Mouse (Mus musculus) neural tube, embryonic 13.5 days (tissue): Measurements from ENCODE around the gene Ephb1. TPM values are rescaled to one million over a fixed set of nuclear protein-coding genes. Genes with fewer than 3 reads are reported as not detected.

Source experiments
- ATAC-seq: fragments of 200-750 bp; cut with Nextera tagmentation; 2 replicates; pipeline ENCODE4 v1.8.0; 2017; ENCODE audit warnings: low read depth, mild to moderate bottlenecking, moderate TSS enrichment, moderate library complexity
- H3K27ac ChIP-seq: fragments of 300-500 bp; sonication (generic); replicated peaks from 2 replicates; pipeline ENCODE4 v1.5.1; 2015; ENCODE audit warnings: moderate library complexity, mild to moderate bottlenecking, inconsistent platforms
- H3K27me3 ChIP-seq: fragments of 300-500 bp; sonication (generic); 2 replicates; pipeline ENCODE4 v1.6.1; 2015; ENCODE audit warnings: mild to moderate bottlenecking, inconsistent platforms
- H3K36me3 ChIP-seq: fragments of 300-500 bp; sonication (generic); 2 replicates; pipeline ENCODE4 v1.6.1; 2015; ENCODE audit warnings: mild to moderate bottlenecking, inconsistent platforms
- H3K4me1 ChIP-seq: fragments of 300-500 bp; sonication (generic); replicated peaks from 2 replicates; pipeline ENCODE4 v1.6.1; 2015; ENCODE audit warnings: inconsistent platforms
- H3K4me2 ChIP-seq: fragments of 300-500 bp; sonication (generic); 2 replicates; pipeline ENCODE4 v1.6.1; 2015; ENCODE audit warnings: inconsistent platforms, mild to moderate bottlenecking, moderate library complexity
- H3K4me3 ChIP-seq: fragments of 300-500 bp; sonication (generic); 2 replicates; pipeline ENCODE4 v1.5.1; 2015; ENCODE audit warnings: mild to moderate bottlenecking, inconsistent platforms
- H3K9ac ChIP-seq: fragments of 300-500 bp; sonication (generic); 2 replicates; pipeline ENCODE4 v1.6.1; 2015; ENCODE audit warnings: moderate library complexity, mild to moderate bottlenecking, inconsistent platforms
- H3K9me3 ChIP-seq: fragments of 300-500 bp; sonication (generic); 2 replicates; pipeline ENCODE4 v1.6.1; 2016; ENCODE audit warnings: inconsistent platforms
- WGBS: fragments of 180-500 bp; shearing (Covaris S2); methylation state at CpG from one replicate; pipeline ENCODE4 v1.1.7; 2015; 5-methylcytosine and 5-hydroxymethylcytosine counted together
- polyA plus RNA-seq: library from polyadenylated mRNA; unstranded; fragments of >200 nt; fragmentation: Nextera tagmentation; extraction: Ambion mirVana; gene quantifications from 2 replicates; pipeline ENCODE4 v1.2.1, GENCODE M21; 2015

Ephb1 gene
- polyA plus RNA-seq, 1 experiment from 2014 or later = 33.6 TPM

- 32% methylated on average over 5 of the region's 5 CpGs for WGBS
- Histone ChIP-seq H3K27me3 (no peaks in the 10 kb centered on the region), H3K9ac (no peak overlapping the region), H3K4me2 (no peak overlapping the region), H3K9me3 (no peaks in the 10 kb centered on the region), H3K4me3 (no peak overlapping the region), H3K27ac (no peak overlapping the region), H3K36me3 (0 out of 2 replicates have a peak, but pooled peaks cover 6% of the 10 kb centered on the region), H3K4me1 (peaks cover 44% of the 10 kb centered on the region)
- ATAC-seq = no peak
Measured at GRCm38 (mm10) chr9:101939006-101939405, 415.5 kb downstream of the Ephb1 start.

- 83% methylated on average over 4 of the region's 4 CpGs for whole genome bisulfite sequencing
- H3K9ac ChIP-seq = no peak overlapping the region
- no peaks in the 10 kb centered on the region for H3K9me3 ChIP-seq
Measured at GRCm38 (mm10) chr9:101938066-101938465, 416.4 kb downstream of the Ephb1 start.

GRCm38 (mm10) chr9:101934887-101935286 is 419.6 kb downstream of the Ephb1 start:
- Histone ChIP-seq H3K27ac (0 out of 2 replicates have a peak overlapping the region, but pooled peaks have one; percentile 6), H3K4me2 (no peak overlapping the region), H3K4me3 (no peak overlapping the region), H3K4me1 (peaks cover 29% of the 10 kb centered on the region), H3K9ac (no peak overlapping the region), H3K9me3 (no peaks in the 10 kb centered on the region), H3K36me3 (0 out of 2 replicates have a peak, but pooled peaks cover 6% of the 10 kb centered on the region), H3K27me3 (no peaks in the 10 kb centered on the region)
- 33% methylated on average over 8 of the region's 8 CpGs for WGBS
- no peak for ATAC-seq

More at GRCm38 (mm10) chr9:101938066-101938465, 416.4 kb downstream of the Ephb1 start:
- Histone ChIP-seq H3K4me3 (no peak overlapping the region), H3K27ac (no peak overlapping the region), H3K36me3 (0 out of 2 replicates have a peak, but pooled peaks cover 6% of the 10 kb centered on the region), H3K4me2 (no peak overlapping the region), H3K27me3 (no peaks in the 10 kb centered on the region), H3K4me1 (peaks cover 39% of the 10 kb centered on the region)
- no peak for ATAC-seq

- ATAC-seq = no peak
- peaks cover 24% of the 10 kb centered on the region for H3K4me1 ChIP-seq
- no peak overlapping the region for H3K9ac ChIP-seq
- H3K27me3 ChIP-seq = no peaks in the 10 kb centered on the region
- no peak overlapping the region for H3K4me2 ChIP-seq
- no peak overlapping the region for H3K4me3 ChIP-seq
- no peak overlapping the region; the same call in 1 of the 2 replicates for H3K27ac ChIP-seq
- WGBS = 36% methylated on average over 8 of the region's 8 CpGs
- H3K36me3 ChIP-seq = 0 out of 2 replicates have a peak, but pooled peaks cover 6% of the 10 kb centered on the region
- H3K9me3 ChIP-seq = no peaks in the 10 kb centered on the region
Measured at GRCm38 (mm10) chr9:101933946-101934573, 420.4 kb downstream of the Ephb1 start.

GRCm38 (mm10) chr9:101924829-101925228 is 429.7 kb downstream of the Ephb1 start:
- H3K27me3 ChIP-seq = no peaks in the 10 kb centered on the region
- 0 out of 2 replicates have a peak, but pooled peaks cover 6% of the 10 kb centered on the region for H3K4me1 ChIP-seq
- peaks cover 6% of the 10 kb centered on the region; the same call in 1 of the 2 replicates for H3K36me3 ChIP-seq
- 42% methylated on average over 4 of the region's 4 CpGs for WGBS
- H3K9ac ChIP-seq = no peak overlapping the region
- H3K4me2 ChIP-seq = no peak overlapping the region
- no peaks in the 10 kb centered on the region for H3K9me3 ChIP-seq
- no peak overlapping the region for H3K4me3 ChIP-seq
- no peak for ATAC-seq
- no peak overlapping the region for H3K27ac ChIP-seq

- H3K4me2 ChIP-seq = no peak overlapping the region
- WGBS = 84% methylated on average over 4 of the region's 4 CpGs
- H3K4me3 ChIP-seq = no peak overlapping the region
- no peaks in the 10 kb centered on the region for H3K9me3 ChIP-seq
- H3K36me3 ChIP-seq = peaks cover 6% of the 10 kb centered on the region; the same call in 1 of the 2 replicates
- no peak overlapping the region for H3K9ac ChIP-seq
- ATAC-seq = no peak
- H3K27me3 ChIP-seq = no peaks in the 10 kb centered on the region
- H3K27ac ChIP-seq = no peak overlapping the region
- 0 out of 2 replicates have a peak, but pooled peaks cover 6% of the 10 kb centered on the region for H3K4me1 ChIP-seq
Measured at GRCm38 (mm10) chr9:101922846-101923245, 431.6 kb downstream of the Ephb1 start.

- no peaks in the 10 kb centered on the region for H3K4me1 ChIP-seq
- H3K27ac ChIP-seq = no peak overlapping the region
- H3K36me3 ChIP-seq = peaks cover 6% of the 10 kb centered on the region; the same call in 1 of the 2 replicates
- no peak overlapping the region for H3K9ac ChIP-seq
- no peaks in the 10 kb centered on the region for H3K9me3 ChIP-seq
- WGBS = 84% methylated on average over 5 of the region's 5 CpGs
- H3K27me3 ChIP-seq = no peaks in the 10 kb centered on the region
- ATAC-seq = no peak
- H3K4me3 ChIP-seq = no peak overlapping the region
- H3K4me2 ChIP-seq = no peak overlapping the region
Measured at GRCm38 (mm10) chr9:101919324-101919723, 435.2 kb downstream of the Ephb1 start.

GRCm38 (mm10) chr9:101918771-101919170 is 435.7 kb downstream of the Ephb1 start:
- Histone ChIP-seq H3K27me3 (no peaks in the 10 kb centered on the region), H3K9ac (no peak overlapping the region), H3K4me2 (no peak overlapping the region), H3K9me3 (no peaks in the 10 kb centered on the region), H3K36me3 (peaks cover 6% of the 10 kb centered on the region; the same call in 1 of the 2 replicates), H3K4me3 (no peak overlapping the region), H3K27ac (no peak overlapping the region), H3K4me1 (no peaks in the 10 kb centered on the region)
- WGBS = 87% methylated on average over 4 of the region's 4 CpGs
- no peak for ATAC-seq

GRCm38 (mm10) chr9:101915082-101915481 is 439.4 kb downstream of the Ephb1 start:
- WGBS = 90% methylated on average over 2 of the region's 2 CpGs
- H3K4me3 ChIP-seq = no peak overlapping the region
- no peak overlapping the region for H3K27ac ChIP-seq
- no peak overlapping the region for H3K4me2 ChIP-seq
- ATAC-seq = no peak
- H3K9ac ChIP-seq = no peak overlapping the region
- H3K36me3 ChIP-seq = no peaks in the 10 kb centered on the region
- H3K9me3 ChIP-seq = no peaks in the 10 kb centered on the region
- H3K27me3 ChIP-seq = no peaks in the 10 kb centered on the region
- peaks cover 15% of the 10 kb centered on the region for H3K4me1 ChIP-seq

GRCm38 (mm10) chr9:101911176-101911866 is 443.2 kb downstream of the Ephb1 start:
- Histone ChIP-seq H3K27ac (0 out of 2 replicates have a peak overlapping the region, but pooled peaks have one; percentile 13), H3K36me3 (no peaks in the 10 kb centered on the region), H3K4me2 (no peak overlapping the region), H3K27me3 (no peaks in the 10 kb centered on the region), H3K9me3 (no peaks in the 10 kb centered on the region), H3K9ac (no peak overlapping the region), H3K4me3 (no peak overlapping the region), H3K4me1 (peaks cover 36% of the 10 kb centered on the region)
- peak; percentile 81 for ATAC-seq
- WGBS = 25% methylated on average over 9 of the region's 9 CpGs

GRCm38 (mm10) chr9:101909491-101909890 is 445.0 kb downstream of the Ephb1 start:
- Histone ChIP-seq H3K9me3 (no peaks in the 10 kb centered on the region), H3K4me3 (no peak overlapping the region), H3K27ac (no peak overlapping the region), H3K9ac (no peak overlapping the region), H3K4me2 (no peak overlapping the region), H3K4me1 (peaks cover 36% of the 10 kb centered on the region), H3K36me3 (no peaks in the 10 kb centered on the region), H3K27me3 (no peaks in the 10 kb centered on the region)
- 77% methylated on average over 4 of the region's 4 CpGs for WGBS
- no peak for ATAC-seq

GRCm38 (mm10) chr9:101908849-101909248 is 445.6 kb downstream of the Ephb1 start:
- WGBS = 38% methylated on average over 5 of the region's 5 CpGs
- peak; percentile 51 for ATAC-seq
- Histone ChIP-seq H3K4me2 (no peak overlapping the region), H3K27ac (no peak overlapping the region), H3K9me3 (no peaks in the 10 kb centered on the region), H3K36me3 (no peaks in the 10 kb centered on the region), H3K27me3 (no peaks in the 10 kb centered on the region), H3K4me1 (peaks cover 36% of the 10 kb centered on the region), H3K9ac (no peak overlapping the region), H3K4me3 (no peak overlapping the region)
